Mouse (Mus musculus) Patski (cell line): Measurements from ENCODE around the gene Cdk5. TPM values are rescaled to one million over a fixed set of nuclear protein-coding genes. Genes with fewer than 3 reads are reported as not detected.
A peak's percentile ranks its signal among the peaks of the same experiment; 100 is the strongest.

Source experiments
- ATAC-seq: fragments of 100-300 bp; one replicate; pipeline ENCODE4 v1.8.0; 2021
- CTCF ChIA-PET: fragments of 350-600 bp; sonication (Branson Sonifier 250); formaldehyde crosslinking; loops from one replicate; lab custom pipeline; 2022; ENCODE audit warnings: inconsistent platforms; lab: Charles Lee
- POLR2A ChIA-PET: fragments of 350-600 bp; sonication (Branson Sonifier 250); formaldehyde crosslinking; loops from one replicate; lab custom pipeline; 2022; ENCODE audit warnings: antibody characterized with exemption, inconsistent platforms; lab: Charles Lee
- DNase-seq: peaks from one replicate; pipeline ENCODE4 v3.0.0-alpha.2; 2011; ENCODE audit warnings: low read depth, low spot score
- H3K27me3 ChIP-seq: fragments of 371-371 bp; one replicate; pipeline ENCODE4 v1.5.1; 2021
- CTCF ChIP-seq: fragments of 100-300 bp; IDR thresholded peaks from one replicate; pipeline ENCODE4 v1.5.1; 2021
- in situ Hi-C: fragments of 300-500 bp; cut with MboI; formaldehyde crosslinking; loops from 3 replicates; pipeline ENCODE4 v1.11.1; 2018; ENCODE audit warnings: low pct_unique_long_range_greater_than_20kb, mixed read lengths
- polyA plus RNA-seq: library from polyadenylated mRNA; unstranded; gene quantifications from one replicate; pipeline ENCODE4 v1.2.3, GENCODE M21; 2021

Cdk5 gene
- polyA plus RNA-seq, 1 experiment from 2014 or later, result 182 TPM

DNA sequence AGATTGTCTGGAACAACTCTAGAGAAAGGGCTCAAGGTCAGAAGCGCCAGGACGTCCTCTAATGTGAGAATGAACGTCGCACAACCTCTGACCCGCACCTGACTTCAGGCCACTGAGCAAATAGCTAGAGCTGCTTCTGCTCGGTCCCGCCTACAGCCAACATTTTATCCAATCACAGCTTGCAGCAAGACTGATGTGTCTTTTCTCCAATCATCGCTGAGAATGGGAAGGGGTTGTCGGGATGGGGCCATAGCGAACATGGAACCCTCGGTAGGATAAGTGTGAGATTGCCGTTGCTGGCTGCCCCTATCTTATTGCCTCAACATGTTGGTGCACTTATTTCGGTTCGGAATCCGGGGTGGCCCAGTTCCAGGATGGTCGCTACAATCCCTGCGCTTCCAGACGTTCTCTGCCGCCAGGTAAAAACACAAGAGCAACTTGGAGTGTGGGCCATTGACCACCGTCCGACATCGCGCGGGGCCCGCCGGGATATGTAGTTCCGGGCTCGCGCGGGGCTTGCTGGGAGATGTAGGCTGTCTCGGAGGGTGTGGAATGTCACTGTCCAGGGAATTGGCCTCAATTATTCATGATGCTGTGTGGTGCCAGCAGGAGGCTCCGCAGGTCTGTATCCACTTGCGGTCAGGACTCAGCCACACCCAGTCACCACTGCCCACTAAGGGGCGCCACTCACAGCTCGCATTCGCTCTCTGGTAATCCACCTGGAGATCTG lies 29.0 kb downstream of the Cdk5 start:
- peak; percentile 90 for ATAC-seq
- TF ChIP-seq CTCF, result no peak
- ChIA-PET CTCF (interaction anchor here (0.7 to 9.7 kb wide), 27 partner anchors 10 to 136 kb away, joined by 3 to 222 read pairs (median 5); partner anchors contain the start of genes Agap3, Asic3, Cdk5 and Fastk), POLR2A (interaction anchor here (0.6 to 2.9 kb wide), 14 partner anchors 10 to 91 kb away, joined by 3 to 13 read pairs (median 4); partner anchors contain the start of genes Agap3 and Fastk)
- in situ Hi-C loops, result no loop called here
- DNase-seq, result peak; percentile 98
- H3K27me3 ChIP-seq, result no peaks in the 10 kb centered on the region

DNA sequence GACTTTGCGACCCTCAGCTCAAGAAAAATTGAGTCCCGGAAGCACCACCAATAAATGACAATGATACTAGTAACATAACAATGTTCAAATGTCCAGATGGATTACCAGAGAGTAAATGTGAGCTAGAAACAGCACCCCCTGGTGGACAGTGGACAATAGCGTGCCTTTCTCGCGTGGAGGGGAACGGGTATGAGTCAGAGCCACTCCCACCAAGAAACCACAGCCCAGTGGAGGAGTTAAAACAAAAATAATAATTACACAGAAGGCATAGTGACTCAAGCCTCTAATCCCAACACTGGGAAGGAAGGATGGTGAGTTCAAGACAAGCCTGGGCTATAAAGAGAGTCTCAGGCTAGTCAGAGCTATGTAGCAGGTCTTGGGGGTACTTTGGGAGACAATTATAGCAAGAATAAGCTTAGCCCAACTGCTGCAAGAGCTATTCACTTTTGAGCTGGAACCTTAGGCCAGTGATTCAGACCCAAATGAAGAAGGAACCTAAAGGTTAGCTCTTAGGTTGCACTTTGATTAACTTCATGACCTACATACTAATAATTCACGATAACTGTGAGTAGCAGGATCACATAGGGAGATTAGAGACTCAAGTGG lies 29.8 kb downstream of the Cdk5 start, which contains the start of gene Abcb8:
Gene Abcb8 (plus strand): TSS at position 272 of the 606 bp plus-strand sequence.
- POLR2A ChIA-PET, result interaction anchor here (0.7 to 2.9 kb wide), 7 partner anchors 10 to 92 kb away, joined by 3 to 11 read pairs (median 5); partner anchors contain the start of gene Fastk
- in situ Hi-C loops, result no loop called here
- DNase-seq (peak; percentile 90), ATAC-seq (no peak)
- no peak for TF ChIP-seq CTCF
- H3K27me3 ChIP-seq, result no peaks in the 10 kb centered on the region
- CTCF ChIA-PET, result interaction anchor here (0.7 to 9.7 kb wide), 19 partner anchors 9 to 135 kb away, joined by 3 to 222 read pairs (median 8); partner anchors contain the start of genes Agap3, Asic3, Cdk5 and Slc4a2

DNA sequence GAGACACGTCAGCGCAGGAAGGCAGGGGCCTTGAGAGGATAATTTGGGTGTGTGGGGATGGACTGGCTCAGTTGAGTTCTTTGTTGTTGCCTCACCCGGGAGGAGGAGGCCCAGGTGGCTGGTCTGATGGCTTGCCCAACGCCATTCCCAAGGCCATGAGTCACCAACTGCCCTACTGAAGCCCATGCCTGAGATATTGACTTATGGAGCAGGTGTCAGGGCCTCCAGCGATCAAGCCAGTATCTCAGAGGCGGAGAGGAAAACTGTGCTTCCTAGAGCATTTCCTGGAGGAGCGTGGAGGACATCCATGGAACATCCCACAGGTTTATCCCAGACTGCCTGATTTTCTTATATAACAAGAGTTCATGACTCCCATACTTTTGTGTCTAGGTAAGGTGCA lies 30.6 kb downstream of the Cdk5 start:
- no peaks in the 10 kb centered on the region for H3K27me3 ChIP-seq
- ChIA-PET CTCF (interaction anchor here (1.0 to 9.7 kb wide), 13 partner anchors 8 to 126 kb away, joined by 3 to 222 read pairs (median 7); partner anchors contain the start of genes Asic3, Cdk5 and Slc4a2), POLR2A (interaction anchor here (0.6 to 2.9 kb wide), 3 partner anchors 11 to 131 kb away, joined by 6 to 11 read pairs (median 9); no protein-coding TSS in a partner anchor)
- no peak for ATAC-seq
- TF ChIP-seq CTCF, result no peak
- DNase-seq, result no peak
- in situ Hi-C loops, result no loop called here

DNA sequence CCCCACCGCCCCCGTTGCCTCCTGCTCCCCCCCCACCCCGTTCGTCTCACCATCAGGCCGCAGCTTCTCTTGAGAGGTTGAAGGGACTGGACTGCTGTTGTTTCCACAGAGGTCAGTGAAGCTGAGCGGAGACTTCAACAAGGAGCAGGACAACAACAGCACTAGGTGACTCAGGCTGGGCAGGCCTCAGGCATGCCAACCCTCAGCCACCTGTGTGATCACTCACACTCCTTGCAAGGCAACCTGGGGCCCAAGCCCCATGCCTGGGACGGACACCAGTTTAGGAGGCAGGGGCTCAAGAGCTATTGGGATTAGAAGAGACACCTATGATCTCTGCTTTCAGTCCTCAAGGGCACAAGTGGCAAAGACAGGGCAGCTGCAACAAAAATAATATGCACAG lies 31.5 kb downstream of the Cdk5 start, which contains the start of gene Atg9b:
Gene Atg9b (minus strand): TSS at position 280 of the 400 bp plus-strand sequence.
- TF ChIP-seq CTCF, result no peak
- POLR2A ChIA-PET, result no interaction called here
- in situ Hi-C loops, result no loop called here
- no peak for ATAC-seq
- no peaks in the 10 kb centered on the region for H3K27me3 ChIP-seq
- no peak for DNase-seq
- CTCF ChIA-PET, result interaction anchor here (1.0 to 9.7 kb wide), 6 partner anchors 8 to 125 kb away, joined by 4 to 222 read pairs (median 8); partner anchors contain the start of gene Asic3

DNA sequence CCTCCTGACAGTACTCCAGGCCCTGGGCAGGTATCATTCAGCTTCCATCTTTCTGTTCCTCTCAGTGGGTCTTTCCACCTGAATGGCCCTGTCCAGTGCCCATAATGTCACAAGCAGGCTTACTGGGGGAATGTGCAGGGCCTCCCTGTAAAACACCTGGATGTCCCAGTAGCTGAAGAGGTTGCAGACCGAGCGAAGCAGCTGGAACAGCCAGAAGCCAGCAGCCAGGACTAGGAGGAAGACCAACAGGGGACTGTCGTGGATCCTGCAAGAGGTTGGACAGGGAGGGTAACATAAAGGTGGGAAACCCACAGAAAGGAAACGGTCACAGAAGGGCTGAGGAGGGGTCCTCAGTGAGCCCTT lies 33.7 kb downstream of the Cdk5 start:
- in situ Hi-C loops, result no loop called here
- H3K27me3 ChIP-seq, result no peaks in the 10 kb centered on the region
- CTCF ChIA-PET, result interaction anchor here (1.0 kb wide), 1 partner anchor 34 kb away, joined by 3 read pairs; the partner anchor contains the start of genes Cdk5 and Slc4a2
- POLR2A ChIA-PET, result no interaction called here
- TF ChIP-seq CTCF, result no peak
- ATAC-seq (no peak), DNase-seq (no peak)

DNA sequence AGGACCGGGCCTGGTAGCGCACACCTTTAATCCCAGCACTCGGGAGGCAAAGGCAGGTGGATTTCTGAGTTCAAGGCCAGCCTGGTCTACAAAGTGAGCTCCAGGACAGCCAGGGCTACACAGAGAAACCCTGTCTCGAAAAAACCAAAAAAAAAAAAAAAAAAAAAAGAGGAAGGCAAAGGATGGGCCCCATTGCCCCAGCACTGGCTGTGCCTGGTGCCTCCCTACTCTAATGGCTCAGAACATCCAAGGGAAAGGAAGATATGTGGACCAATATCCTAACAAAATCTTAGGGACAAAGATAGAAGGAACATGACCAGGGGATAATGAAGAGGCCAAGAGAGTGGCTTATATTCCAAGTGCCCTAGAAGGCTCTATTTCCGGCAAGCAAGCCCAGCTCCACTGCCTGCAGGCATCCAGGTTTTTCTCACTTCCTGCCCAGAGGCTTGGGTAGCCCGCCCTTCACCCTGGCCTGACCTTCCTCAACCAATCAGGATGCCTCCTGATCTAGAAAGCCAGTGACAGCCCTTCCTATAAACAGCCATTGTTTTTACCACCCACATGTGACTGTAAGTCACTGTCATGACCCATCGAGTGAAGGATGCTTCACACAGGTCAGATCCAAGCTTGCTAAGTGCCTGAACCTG lies 34.2 kb downstream of the Cdk5 start:
- CTCF ChIA-PET, result interaction anchor here (1.0 kb wide), 1 partner anchor 35 kb away, joined by 3 read pairs; the partner anchor contains the start of genes Cdk5 and Slc4a2
- ATAC-seq, result no peak
- no peak for DNase-seq
- POLR2A ChIA-PET, result no interaction called here
- in situ Hi-C loops, result no loop called here
- H3K27me3 ChIP-seq, result no peaks in the 10 kb centered on the region
- no peak for TF ChIP-seq CTCF

DNA sequence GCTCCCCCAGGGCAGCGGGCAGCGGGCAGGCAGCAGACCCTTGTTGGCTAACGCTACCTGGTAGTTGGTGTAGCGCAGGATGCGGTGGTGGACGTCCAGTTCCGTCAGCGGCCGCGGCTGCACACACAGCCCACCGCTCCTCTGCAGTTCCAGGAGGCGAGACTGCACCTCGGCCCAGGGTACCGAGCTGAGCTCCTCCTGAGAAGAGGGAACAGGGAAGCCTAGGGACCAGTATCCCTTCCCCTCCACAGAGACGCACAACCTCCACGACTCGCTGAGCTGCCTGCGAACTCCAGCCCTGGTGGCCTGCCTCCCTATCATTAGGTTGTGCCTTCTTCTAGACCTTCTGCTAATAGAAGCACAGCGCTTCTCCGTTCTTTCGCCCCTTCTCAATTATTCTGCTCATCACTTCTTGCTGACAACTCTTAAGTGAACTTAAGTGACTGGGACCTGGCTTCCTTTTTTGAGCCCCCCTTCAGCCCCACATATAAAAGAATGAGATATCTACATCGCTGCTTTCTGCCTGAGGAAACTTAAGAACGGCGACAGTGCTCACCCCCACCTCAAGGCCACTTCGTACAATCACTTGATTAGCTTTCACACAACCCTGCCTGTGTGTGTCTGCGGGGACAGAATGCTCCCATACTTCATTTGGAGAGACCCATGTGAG lies 34.9 kb downstream of the Cdk5 start:
- ATAC-seq, result no peak
- POLR2A ChIA-PET, result no interaction called here
- in situ Hi-C loops, result no loop called here
- CTCF ChIA-PET, result no interaction called here
- H3K27me3 ChIP-seq, result no peaks in the 10 kb centered on the region
- no peak for TF ChIP-seq CTCF
- no peak for DNase-seq

DNA sequence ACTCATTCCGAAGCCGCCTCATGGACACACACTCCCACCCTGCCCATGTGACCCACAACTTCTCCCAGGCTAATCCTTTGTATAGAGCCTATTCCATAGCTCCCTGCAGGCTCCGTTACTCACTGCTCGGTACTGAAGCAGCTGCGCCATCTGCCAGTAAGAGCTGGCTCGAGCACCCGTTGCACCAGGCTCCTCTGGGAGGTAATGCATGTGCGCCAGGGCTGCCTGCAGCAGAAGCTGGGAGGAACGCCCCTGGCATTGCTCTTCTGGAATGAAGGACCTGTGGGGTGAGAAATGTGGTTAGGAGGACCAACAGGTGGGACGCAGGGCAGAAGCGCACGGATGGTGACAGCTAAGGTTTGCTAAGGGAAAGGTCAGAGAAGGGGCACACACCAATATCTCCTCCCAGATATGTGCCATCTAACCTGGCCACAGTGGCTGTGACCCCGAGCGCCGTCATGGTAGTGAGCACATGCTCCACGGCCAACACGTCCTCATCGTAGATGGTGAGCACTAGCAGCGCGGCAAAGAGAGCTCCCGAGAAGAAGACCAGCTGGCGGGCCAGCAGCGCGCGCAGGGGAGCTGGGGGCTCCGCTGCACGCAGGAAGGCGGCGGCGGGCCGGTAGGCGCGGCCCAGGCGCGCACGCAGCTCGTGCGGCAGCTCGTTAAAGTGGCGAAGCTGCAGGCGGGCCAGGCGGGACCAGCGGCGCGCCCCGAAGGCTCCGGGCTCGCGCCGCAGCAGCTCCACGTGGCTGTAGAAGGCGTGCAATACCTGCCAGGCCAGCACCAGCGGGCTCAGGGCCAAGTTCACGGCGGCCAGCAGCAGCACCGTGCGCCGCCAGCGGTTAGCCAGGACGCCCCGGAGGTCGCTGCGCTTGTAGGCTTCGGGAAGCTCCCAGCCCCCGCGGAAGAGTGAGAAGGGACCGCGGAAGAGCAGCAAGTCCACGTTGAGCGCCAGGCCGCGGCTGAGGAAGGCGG lies 35.8 kb downstream of the Cdk5 start:
- no peaks in the 10 kb centered on the region for H3K27me3 ChIP-seq
- DNase-seq, result no peak
- ChIA-PET CTCF (interaction anchor here (1.2 kb wide), 1 partner anchor 24 kb away, joined by 3 read pairs; no protein-coding TSS in a partner anchor), POLR2A (no interaction called here)
- in situ Hi-C loops, result no loop called here
- ATAC-seq, result no peak
- no peak for TF ChIP-seq CTCF
